Mouse (Mus musculus): ENCODE data around the gene Smurf2.

Smurf2 gene

GRCm38 (mm10) chr11:106778589-106779387, 141.7 kb downstream of the Smurf2 start:
- DNase-seq (ENCODE audit: low spot score in 2 of 2) = no peak

GRCm38 (mm10) chr11:106778132-106778531, 142.4 kb downstream of the Smurf2 start:
- DNase-seq (ENCODE audit: low spot score in 2 of 2) = no peak

GRCm38 (mm10) chr11:106777395-106777794, 143.1 kb downstream of the Smurf2 start:
- DNase-seq (ENCODE audit: low spot score in 2 of 2) = no peak

GRCm38 (mm10) chr11:106776960-106777359, 143.6 kb downstream of the Smurf2 start:
- no peak for DNase-seq (ENCODE audit: low spot score in 2 of 2)

GRCm38 (mm10) chr11:106773061-106773460, 147.5 kb downstream of the Smurf2 start:
- no peak for DNase-seq (ENCODE audit: low spot score in 2 of 2)

- DNase-seq (ENCODE audit: low spot score in 2 of 2) = no peak
These were observed 150.1 kb downstream of the Smurf2 start for GRCm38 (mm10) chr11:106770195-106770974.

Data from frontal cortex, postnatal 10 days (tissue).